Mouse (Mus musculus): ENCODE measurements around the gene Gm38392.

Gm38392 gene

GRCm38 (mm10) chr3:88200161-88200971, 86.6 kb downstream of the Gm38392 start:
- no peak for DNase-seq (ENCODE audit: low spot score)

GRCm38 (mm10) chr3:88199541-88200110, 87.4 kb downstream of the Gm38392 start:
- no peak for DNase-seq (ENCODE audit: low spot score)

GRCm38 (mm10) chr3:88198505-88199020, 88.4 kb downstream of the Gm38392 start:
- no peak for DNase-seq (ENCODE audit: low spot score)

GRCm38 (mm10) chr3:88197741-88198504, 89.1 kb downstream of the Gm38392 start:
- no peak for DNase-seq (ENCODE audit: low spot score)
